8 mouse cellular contexts compared by ENCODE assay signal in the genomic region with DNA sequence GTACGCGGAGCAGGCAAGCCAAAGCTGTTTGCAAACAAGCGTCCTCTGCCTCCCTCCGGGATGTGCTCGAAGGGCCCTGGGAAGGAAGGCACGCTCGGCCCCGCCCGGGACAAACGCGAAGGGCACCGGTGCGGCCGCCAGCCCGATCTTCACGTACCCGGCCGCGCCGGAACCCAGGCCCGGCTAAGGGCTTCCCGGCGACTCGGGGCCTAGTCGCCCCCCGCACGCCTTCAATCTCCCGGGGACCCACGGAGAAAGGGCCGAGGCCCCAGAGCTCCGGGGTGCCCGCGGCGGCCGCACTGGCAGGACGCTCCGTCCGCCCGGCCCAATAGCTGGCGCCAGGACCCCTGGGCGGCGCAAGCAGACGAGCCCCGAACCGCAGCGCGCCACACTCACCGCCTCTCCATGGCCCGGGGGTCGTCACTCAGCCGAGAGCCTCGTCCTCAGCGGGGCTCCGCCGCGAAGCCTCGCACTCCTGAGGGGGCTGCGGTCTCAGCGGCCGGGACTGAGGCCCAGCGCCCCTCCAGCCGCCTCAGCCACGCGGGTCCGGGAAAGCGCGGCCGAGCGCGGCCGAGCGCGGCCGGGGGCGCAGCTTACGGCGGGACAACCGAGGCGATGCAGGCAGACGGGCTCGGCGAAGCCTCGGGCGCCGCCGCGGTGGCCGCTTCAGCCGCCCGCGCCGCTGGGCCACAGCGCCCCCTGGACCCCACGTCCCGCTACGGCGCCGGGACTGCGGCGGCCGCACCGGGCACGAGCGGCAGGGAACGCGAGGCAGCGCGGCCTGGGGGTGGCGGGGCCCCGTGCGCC. TPM values are rescaled to one million over a fixed set of nuclear protein-coding genes. Genes with fewer than 3 reads are reported as not detected.
DNase-seq lines count a peak whose midpoint lies in the region; ATAC-seq and TF ChIP-seq lines count a peak whose summit lies in the region.

Zfyve9 (minus strand) TSS at position 742 of the 807 bp plus-strand sequence.

- H3K4me2 ChIP-seq in forebrain, embryonic 13.5 days = peak within 1 kb of the TSS; percentile 70
- H3K4me2 ChIP-seq in heart, postnatal 0 days (ENCODE audit: low read depth, low read length) = peak within 1 kb of the TSS; percentile 98
- peak within 1 kb of the TSS; percentile 88 for H3K4me2 ChIP-seq in liver, postnatal 0 days (ENCODE audit: low read depth, low read length)
- peak within 1 kb of the TSS; percentile 72 for H3K4me2 ChIP-seq in neural tube, embryonic 13.5 days
- H3K4me2 ChIP-seq in stomach, postnatal 0 days (replicated peaks; ENCODE audit: low read depth) = peak within 1 kb of the TSS; percentile 80

- no peaks in the 10 kb centered on the region for H3K27me3 ChIP-seq in forebrain, embryonic 13.5 days
- H3K27me3 ChIP-seq in heart, postnatal 0 days (ENCODE audit: control insufficient read depth, insufficient read depth, low read length) = no peaks in the 10 kb centered on the region
- peaks cover 8% of the 10 kb centered on the region; the same call in 1 of the 2 replicates for H3K27me3 ChIP-seq in liver, postnatal 0 days (ENCODE audit: insufficient read depth, low read length)
- H3K27me3 ChIP-seq in neural tube, embryonic 13.5 days = no peaks in the 10 kb centered on the region
- H3K27me3 ChIP-seq in stomach, postnatal 0 days (ENCODE audit: control insufficient read depth, insufficient read depth, low read length) = no peaks in the 10 kb centered on the region

- H3K4me1 ChIP-seq in brown adipose tissue, adult 24 weeks (ENCODE audit: control insufficient read depth, insufficient read depth, insufficient read length, low read length) = no peaks in the 10 kb centered on the region
- H3K4me1 ChIP-seq in forebrain, embryonic 13.5 days = peaks cover 10% of the 10 kb centered on the region
- H3K4me1 ChIP-seq in heart, postnatal 0 days (ENCODE audit: control insufficient read depth, insufficient read depth) = no peaks in the 10 kb centered on the region
- H3K4me1 ChIP-seq in liver, postnatal 0 days (ENCODE audit: insufficient read depth) = no peaks in the 10 kb centered on the region; the same call in 1 of the 2 replicates
- peaks cover 12% of the 10 kb centered on the region for H3K4me1 ChIP-seq in neural tube, embryonic 13.5 days (replicated peaks)
- no peaks in the 10 kb centered on the region for H3K4me1 ChIP-seq in stomach, postnatal 0 days (replicated peaks; ENCODE audit: control insufficient read depth, insufficient read depth)

- H3K4me3 ChIP-seq in brown adipose tissue, adult 24 weeks (ENCODE audit: insufficient read depth, low read depth, low read length) = peak within 1 kb of the TSS; percentile 89
- peak within 1 kb of the TSS; percentile 93 for H3K4me3 ChIP-seq in forebrain, embryonic 13.5 days
- peak within 1 kb of the TSS; percentile 94 for H3K4me3 ChIP-seq in heart, postnatal 0 days (ENCODE audit: low read depth, low read length)
- H3K4me3 ChIP-seq in liver, postnatal 0 days (ENCODE audit: low read depth, low read length) = peak within 1 kb of the TSS; percentile 68
- H3K4me3 ChIP-seq in neural tube, embryonic 13.5 days = peak within 1 kb of the TSS; percentile 80
- H3K4me3 ChIP-seq in stomach, postnatal 0 days (ENCODE audit: low read depth, low read length) = peak within 1 kb of the TSS; percentile 93

- TF ChIP-seq EP300 in heart, postnatal 0 days (IDR thresholded peaks at IDR 0.05; ENCODE audit: low read depth) = no peak
- TF ChIP-seq EP300 in liver, postnatal 0 days (IDR thresholded peaks at IDR 0.05; ENCODE audit: low read depth) = no peak
- no peak for TF ChIP-seq EP300 in stomach, postnatal 0 days (optimal IDR thresholded peaks at IDR 0.05)

- H3K9ac ChIP-seq in forebrain, embryonic 13.5 days = peak within 1 kb of the TSS; percentile 98
- peak within 1 kb of the TSS; percentile 97 for H3K9ac ChIP-seq in heart, postnatal 0 days (replicated peaks; ENCODE audit: low read depth, low read length)
- H3K9ac ChIP-seq in liver, postnatal 0 days (replicated peaks) = peak within 1 kb of the TSS; percentile 72
- H3K9ac ChIP-seq in neural tube, embryonic 13.5 days = peak within 1 kb of the TSS; percentile 95
- H3K9ac ChIP-seq in stomach, postnatal 0 days (ENCODE audit: low read length) = peak within 1 kb of the TSS; percentile 98

- peak; percentile 34 for TF ChIP-seq CTCF in heart, postnatal 0 days (IDR thresholded peaks at IDR 0.05; ENCODE audit: low read depth)
- peak; percentile 46 for TF ChIP-seq CTCF in liver, postnatal 0 days (IDR thresholded peaks at IDR 0.05; ENCODE audit: low read depth)
- TF ChIP-seq CTCF in stomach, postnatal 0 days (IDR thresholded peaks at IDR 0.05; ENCODE audit: low read depth) = peak; percentile 63

- DNase-seq in CD8-positive naive resting alpha-beta T cell, adult 2 months (ENCODE audit: low read depth in 2 of 2, low spot score in 2 of 2) = peak; percentile 35 to 41
- DNase-seq in heart, postnatal 0 days (ENCODE audit: low spot score) = peak; percentile 65
- DNase-seq in kidney, postnatal 36 days = peak; percentile 75 to 93
- DNase-seq in liver, postnatal 0 days = peak; percentile 83
- peak; percentile 86 for DNase-seq in stomach, postnatal 0 days (ENCODE audit: low spot score)

- ATAC-seq in forebrain, embryonic 13.5 days = peak; percentile 92
- ATAC-seq in heart, postnatal 0 days (ENCODE audit: insufficient read depth, low read depth) = peak; percentile 94
- ATAC-seq in liver, postnatal 0 days = peak; percentile 92
- ATAC-seq in neural tube, embryonic 13.5 days (ENCODE audit: low read depth) = peak; percentile 93
- ATAC-seq in stomach, postnatal 0 days (ENCODE audit: low FRiP score, low TSS enrichment) = peak; percentile 95

- no peaks in the 10 kb centered on the region for H3K36me3 ChIP-seq in forebrain, embryonic 13.5 days (ENCODE audit: poor library complexity, severe bottlenecking)
- no peaks in the 10 kb centered on the region for H3K36me3 ChIP-seq in heart, postnatal 0 days (replicated peaks; ENCODE audit: control insufficient read depth, insufficient read depth, low read length)
- H3K36me3 ChIP-seq in liver, postnatal 0 days (replicated peaks; ENCODE audit: insufficient read depth, low read length) = no peaks in the 10 kb centered on the region
- H3K36me3 ChIP-seq in neural tube, embryonic 13.5 days = no peaks in the 10 kb centered on the region
- H3K36me3 ChIP-seq in stomach, postnatal 0 days (ENCODE audit: control insufficient read depth, insufficient read depth, low read length) = no peaks in the 10 kb centered on the region

- WGBS in forebrain, embryonic 13.5 days = under 1% methylated on average over 67 of the region's 111 CpGs
- under 1% methylated on average over 82 of the region's 111 CpGs for WGBS in heart, postnatal 0 days
- WGBS in liver, postnatal 0 days (ENCODE audit: insufficient replicate concordance) = under 1% methylated on average over 100 of the region's 111 CpGs
- under 1% methylated on average over 103 of the region's 111 CpGs for WGBS in neural tube, embryonic 13.5 days
- under 1% methylated on average over 88 of the region's 111 CpGs for WGBS in stomach, postnatal 0 days

- no peaks in the 10 kb centered on the region for H3K9me3 ChIP-seq in forebrain, embryonic 13.5 days (replicated peaks)
- H3K9me3 ChIP-seq in heart, postnatal 0 days (replicated peaks; ENCODE audit: control insufficient read depth, low read length) = no peaks in the 10 kb centered on the region
- H3K9me3 ChIP-seq in liver, postnatal 0 days (ENCODE audit: low read length) = no peaks in the 10 kb centered on the region
- no peaks in the 10 kb centered on the region for H3K9me3 ChIP-seq in neural tube, embryonic 13.5 days
- H3K9me3 ChIP-seq in stomach, postnatal 0 days (ENCODE audit: control insufficient read depth, low read length) = no peaks in the 10 kb centered on the region

- H3K27ac ChIP-seq in brown adipose tissue, adult 24 weeks (replicated peaks; ENCODE audit: low read depth, low read length) = peak within 1 kb of the TSS; percentile 67
- peak within 1 kb of the TSS; percentile 97 for H3K27ac ChIP-seq in forebrain, embryonic 13.5 days
- peak within 1 kb of the TSS; percentile 94 for H3K27ac ChIP-seq in heart, postnatal 0 days (ENCODE audit: low read depth)
- peak within 1 kb of the TSS; percentile 85 for H3K27ac ChIP-seq in liver, postnatal 0 days (ENCODE audit: low read depth)
- H3K27ac ChIP-seq in neural tube, embryonic 13.5 days (replicated peaks) = peak within 1 kb of the TSS; percentile 98
- H3K27ac ChIP-seq in stomach, postnatal 0 days (replicated peaks) = peak within 1 kb of the TSS; percentile 97

RNA-seq across cellular contexts. Expression of gene Zfyve9, which starts in this region (rescaled TPM):
- 10.3 and 12.4 TPM in 2 replicates for polyA plus RNA-seq in brown adipose tissue, adult 24 weeks (2012; ENCODE audit: insufficient read depth, insufficient read length, missing spikeins)
- polyA plus RNA-seq in forebrain, embryonic 13.5 days (2015; fragmentation: Nextera tagmentation; extraction: Ambion mirVana) = 5.4 and 5.5 TPM in 2 replicates
- 9.8 and 10.8 TPM in 2 replicates for total RNA-seq in heart, postnatal 0 days (2014; rRNA removed; ENCODE audit: low replicate concordance)
- polyA plus RNA-seq in heart, postnatal 0 days (2015; fragmentation: Nextera tagmentation; extraction: Ambion mirVana) = 2.9 and 3.1 TPM in 2 replicates
- 0.95 and 0.97 TPM in 2 replicates for polyA plus RNA-seq in liver, postnatal 0 days (2015; fragmentation: Nextera tagmentation; extraction: Ambion mirVana)
- polyA plus RNA-seq in neural tube, embryonic 13.5 days (2015; fragmentation: Nextera tagmentation; extraction: Ambion mirVana) = 5.1 and 6.3 TPM in 2 replicates
- 2.6 and 3.0 TPM in 2 replicates for polyA plus RNA-seq in stomach, postnatal 0 days (2015; fragmentation: Nextera tagmentation; extraction: Ambion mirVana)

Comparison
In these comparisons a context has a peak if more than half of its experiments do, and no peak if none do; other contexts are left out.
1. Peak in every context shown above with its lines: DNase-seq, ATAC-seq, H3K4me3 ChIP-seq and H3K27ac ChIP-seq.
2. Peak in DNase-seq, ATAC-seq, H3K4me3 ChIP-seq, H3K27ac ChIP-seq, H3K9ac ChIP-seq and H3K4me2 ChIP-seq in liver, postnatal 0 days; RNA of the gene not detected or under 1 TPM.